Mouse (Mus musculus): Measurements from ENCODE around the gene Zmynd10. TPM values are rescaled to one million over a fixed set of nuclear protein-coding genes. Genes with fewer than 3 reads are reported as not detected.
A peak's percentile ranks its signal among the peaks of the same experiment; 100 is the strongest.

Gene Zmynd10
- polyA plus RNA-seq, 1 experiment from 2014 or later = 0.93 TPM

- 13% methylated on average over 3 of the region's 3 CpGs for whole genome bisulfite sequencing
- ATAC-seq (replicated peaks; ENCODE audit: insufficient number of reproducible peaks, low FRiP score, low TSS enrichment, low read depth) = no peak
- peak; percentile 83 for DNase-seq (ENCODE audit: low spot score)
- no peaks in the 10 kb centered on the region for H3K9me3 ChIP-seq (replicated peaks; ENCODE audit: control insufficient read depth, low read length)
- H3K36me3 ChIP-seq (replicated peaks; ENCODE audit: control insufficient read depth, insufficient read depth, low read depth, low read length) = no peaks in the 10 kb centered on the region; the same call in 1 of the 2 replicates
- 0 out of 2 replicates have a peak, but pooled peaks cover under 1% of the 10 kb centered on the region for H3K27me3 ChIP-seq (ENCODE audit: control insufficient read depth, insufficient read depth, low read length)
- H3K4me1 ChIP-seq (ENCODE audit: control insufficient read depth, insufficient read depth, low read length) = no peaks in the 10 kb centered on the region; the same call in none of the 2 replicates
- H3K4me2 ChIP-seq (ENCODE audit: low read depth, low read length) = no peak overlapping the region
- no peak overlapping the region for H3K9ac ChIP-seq (replicated peaks; ENCODE audit: low read length)
- no peak overlapping the region for H3K4me3 ChIP-seq (ENCODE audit: low read depth, low read length)
- no peak overlapping the region for H3K27ac ChIP-seq (replicated peaks; ENCODE audit: low read depth, low read length)
Observed at GRCm38 (mm10) chr9:107545602-107546001, 1.5 kb upstream of the Zmynd10 start.

GRCm38 (mm10) chr9:107547957-107548356 is 859 bp downstream of the Zmynd10 start:
- H3K9ac ChIP-seq (replicated peaks; ENCODE audit: low read length) = no peak overlapping the region
- no peak overlapping the region for H3K4me2 ChIP-seq (ENCODE audit: low read depth, low read length)
- H3K27me3 ChIP-seq (ENCODE audit: control insufficient read depth, insufficient read depth, low read length) = peaks cover 5% of the 10 kb centered on the region; the same call in 1 of the 2 replicates
- ATAC-seq (replicated peaks; ENCODE audit: insufficient number of reproducible peaks, low FRiP score, low TSS enrichment, low read depth) (no peak), DNase-seq (ENCODE audit: low spot score) (no peak)
- H3K36me3 ChIP-seq (replicated peaks; ENCODE audit: control insufficient read depth, insufficient read depth, low read depth, low read length) = no peaks in the 10 kb centered on the region; the same call in 1 of the 2 replicates
- H3K27ac ChIP-seq (replicated peaks; ENCODE audit: low read depth, low read length) = no peak overlapping the region
- no peaks in the 10 kb centered on the region; the same call in 1 of the 2 replicates for H3K4me1 ChIP-seq (ENCODE audit: control insufficient read depth, insufficient read depth, low read length)
- H3K9me3 ChIP-seq (replicated peaks; ENCODE audit: control insufficient read depth, low read length) = no peaks in the 10 kb centered on the region
- 78% methylated on average over 5 of the region's 5 CpGs for WGBS
- no peak overlapping the region for H3K4me3 ChIP-seq (ENCODE audit: low read depth, low read length)

- Histone ChIP-seq H3K4me2 (ENCODE audit: low read depth, low read length) (no peak overlapping the region), H3K36me3 (replicated peaks; ENCODE audit: control insufficient read depth, insufficient read depth, low read depth, low read length) (no peaks in the 10 kb centered on the region; the same call in 1 of the 2 replicates), H3K9me3 (replicated peaks; ENCODE audit: control insufficient read depth, low read length) (no peaks in the 10 kb centered on the region), H3K27me3 (ENCODE audit: control insufficient read depth, insufficient read depth, low read length) (peaks cover 5% of the 10 kb centered on the region; the same call in 1 of the 2 replicates), H3K27ac (replicated peaks; ENCODE audit: low read depth, low read length) (no peak overlapping the region), H3K9ac (replicated peaks; ENCODE audit: low read length) (no peak overlapping the region), H3K4me1 (ENCODE audit: control insufficient read depth, insufficient read depth, low read length) (no peaks in the 10 kb centered on the region; the same call in 1 of the 2 replicates), H3K4me3 (ENCODE audit: low read depth, low read length) (no peak overlapping the region)
- no peak for ATAC-seq (replicated peaks; ENCODE audit: insufficient number of reproducible peaks, low FRiP score, low TSS enrichment, low read depth)
- WGBS = 85% methylated on average over 10 of the region's 10 CpGs
- DNase-seq (ENCODE audit: low spot score) = no peak
Observed at GRCm38 (mm10) chr9:107548820-107549219, 1.7 kb downstream of the Zmynd10 start.

- no peak for ATAC-seq (replicated peaks; ENCODE audit: insufficient number of reproducible peaks, low FRiP score, low TSS enrichment, low read depth)
- Histone ChIP-seq H3K4me3 (ENCODE audit: low read depth, low read length) (no peak overlapping the region), H3K9ac (replicated peaks; ENCODE audit: low read length) (no peak overlapping the region), H3K4me2 (ENCODE audit: low read depth, low read length) (no peak overlapping the region), H3K36me3 (replicated peaks; ENCODE audit: control insufficient read depth, insufficient read depth, low read depth, low read length) (no peaks in the 10 kb centered on the region; the same call in 1 of the 2 replicates), H3K4me1 (ENCODE audit: control insufficient read depth, insufficient read depth, low read length) (no peaks in the 10 kb centered on the region; the same call in 1 of the 2 replicates), H3K27me3 (ENCODE audit: control insufficient read depth, insufficient read depth, low read length) (peaks cover 5% of the 10 kb centered on the region; the same call in 1 of the 2 replicates), H3K27ac (replicated peaks; ENCODE audit: low read depth, low read length) (no peak overlapping the region), H3K9me3 (replicated peaks; ENCODE audit: control insufficient read depth, low read length) (no peaks in the 10 kb centered on the region)
- WGBS = 81% methylated on average over 20 of the region's 20 CpGs
- no peak for DNase-seq (ENCODE audit: low spot score)
Observed at GRCm38 (mm10) chr9:107549297-107550074, 2.4 kb downstream of the Zmynd10 start.

- Histone ChIP-seq H3K9me3 (replicated peaks; ENCODE audit: control insufficient read depth, low read length) (no peaks in the 10 kb centered on the region), H3K9ac (replicated peaks; ENCODE audit: low read length) (peak overlapping the region; percentile 82; the same call in 1 of the 2 replicates), H3K27ac (replicated peaks; ENCODE audit: low read depth, low read length) (no peak overlapping the region), H3K4me1 (ENCODE audit: control insufficient read depth, insufficient read depth, low read length) (no peaks in the 10 kb centered on the region; the same call in 1 of the 2 replicates), H3K4me3 (ENCODE audit: low read depth, low read length) (peak overlapping the region; percentile 50), H3K36me3 (replicated peaks; ENCODE audit: control insufficient read depth, insufficient read depth, low read depth, low read length) (no peaks in the 10 kb centered on the region), H3K27me3 (ENCODE audit: control insufficient read depth, insufficient read depth, low read length) (peaks cover 5% of the 10 kb centered on the region; the same call in 1 of the 2 replicates), H3K4me2 (ENCODE audit: low read depth, low read length) (peak overlapping the region; percentile 92)
- ATAC-seq (replicated peaks; ENCODE audit: insufficient number of reproducible peaks, low FRiP score, low TSS enrichment, low read depth) (no peak), DNase-seq (ENCODE audit: low spot score) (no peak)
- WGBS = 20% methylated on average over 23 of the region's 23 CpGs
Observed at GRCm38 (mm10) chr9:107550491-107551116, 3.5 kb downstream of the Zmynd10 start.

GRCm38 (mm10) chr9:107551117-107551889 is 4.2 kb downstream of the Zmynd10 start, which contains the start of gene Rassf1:
Gene Rassf1, plus strand, starts transcription at chr9:107551555.
- Histone ChIP-seq H3K4me3 (ENCODE audit: low read depth, low read length) (peak within 1 kb of the TSS; percentile 50), H3K27ac (replicated peaks; ENCODE audit: low read depth, low read length) (no peak within 1 kb of the TSS), H3K4me1 (ENCODE audit: control insufficient read depth, insufficient read depth, low read length) (no peaks in the 10 kb centered on the region; the same call in none of the 2 replicates), H3K27me3 (ENCODE audit: control insufficient read depth, insufficient read depth, low read length) (peaks cover 5% of the 10 kb centered on the region; the same call in 1 of the 2 replicates), H3K9ac (replicated peaks; ENCODE audit: low read length) (peak within 1 kb of the TSS; percentile 82), H3K9me3 (replicated peaks; ENCODE audit: control insufficient read depth, low read length) (no peaks in the 10 kb centered on the region), H3K36me3 (replicated peaks; ENCODE audit: control insufficient read depth, insufficient read depth, low read depth, low read length) (no peaks in the 10 kb centered on the region), H3K4me2 (ENCODE audit: low read depth, low read length) (peak within 1 kb of the TSS; percentile 92)
- under 1% methylated on average over 54 of the region's 63 CpGs for WGBS
- DNase-seq (ENCODE audit: low spot score) (peak; percentile 78), ATAC-seq (replicated peaks; ENCODE audit: insufficient number of reproducible peaks, low FRiP score, low TSS enrichment, low read depth) (peak; percentile 10)

GRCm38 (mm10) chr9:107551890-107552355 is 4.8 kb downstream of the Zmynd10 start:
- no peaks in the 10 kb centered on the region; the same call in 1 of the 2 replicates for H3K36me3 ChIP-seq (replicated peaks; ENCODE audit: control insufficient read depth, insufficient read depth, low read depth, low read length)
- peak overlapping the region; percentile 82 for H3K9ac ChIP-seq (replicated peaks; ENCODE audit: low read length)
- peaks cover 5% of the 10 kb centered on the region; the same call in 1 of the 2 replicates for H3K27me3 ChIP-seq (ENCODE audit: control insufficient read depth, insufficient read depth, low read length)
- no peaks in the 10 kb centered on the region; the same call in none of the 2 replicates for H3K4me1 ChIP-seq (ENCODE audit: control insufficient read depth, insufficient read depth, low read length)
- H3K9me3 ChIP-seq (replicated peaks; ENCODE audit: control insufficient read depth, low read length) = no peaks in the 10 kb centered on the region
- H3K27ac ChIP-seq (replicated peaks; ENCODE audit: low read depth, low read length) = no peak overlapping the region
- WGBS = 8% methylated on average over 8 of the region's 8 CpGs
- H3K4me2 ChIP-seq (ENCODE audit: low read depth, low read length) = peak overlapping the region; percentile 92
- DNase-seq (ENCODE audit: low spot score) (peak; percentile 38), ATAC-seq (replicated peaks; ENCODE audit: insufficient number of reproducible peaks, low FRiP score, low TSS enrichment, low read depth) (no peak)
- peak overlapping the region; percentile 50 for H3K4me3 ChIP-seq (ENCODE audit: low read depth, low read length)

Data from embryonic facial prominence, embryonic 11.5 days (tissue).